Mouse (Mus musculus) myocyte (in vitro differentiated cells): ENCODE results near the gene Tnip1.

ENCODE experiments used
- POLR2A ChIP-seq: IDR thresholded peaks from one replicate; pipeline ENCODE4 v1.6.1; 2011; ENCODE audit warnings: low read depth, mild to moderate bottlenecking, control low read depth, moderate library complexity; ENCODE audit not compliant: insufficient read length
- REST ChIP-seq: IDR thresholded peaks from one replicate; pipeline ENCODE4 v1.6.1; 2011; ENCODE audit warnings: mild to moderate bottlenecking, control low read depth, moderate library complexity; ENCODE audit not compliant: insufficient read depth, insufficient read length

DNA sequence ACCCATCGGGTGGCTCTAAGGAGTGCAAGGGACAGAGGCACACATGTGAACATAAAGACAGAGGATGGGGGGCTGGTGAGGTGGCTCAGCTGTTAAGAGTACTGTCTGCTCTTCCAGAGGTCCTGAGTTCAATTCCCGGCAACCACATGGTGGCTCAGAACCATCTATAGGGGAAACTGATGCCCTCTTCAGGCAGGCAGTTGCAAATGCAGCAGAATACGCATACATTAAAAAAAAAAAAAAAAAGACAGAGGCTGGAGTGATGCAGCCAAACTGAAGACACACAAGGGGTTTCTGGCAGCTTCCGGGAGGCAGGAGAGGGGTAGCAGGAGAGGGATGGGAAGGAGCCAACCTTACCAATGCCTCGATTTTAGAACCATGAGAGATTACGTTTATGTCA is 19.8 kb upstream of the Tnip1 start:
- TF ChIP-seq POLR2A (no peak), REST (no peak)
